Mouse (Mus musculus): ENCODE data around the gene Slc2a4. TPM values are rescaled to one million over a fixed set of nuclear protein-coding genes. Genes with fewer than 3 reads are reported as not detected.

The Slc2a4 gene
- polyA plus RNA-seq, 1 experiment: 14.1 TPM

- Histone ChIP-seq H3ac (ENCODE audit: control insufficient read depth, insufficient read length) (no peak overlapping the region), H3K36me3 (ENCODE audit: control insufficient read depth, insufficient read depth) (no peaks in the 10 kb centered on the region), H3K4me2 (ENCODE audit: low read depth) (no peak overlapping the region), H3K27me3 (ENCODE audit: control insufficient read depth, insufficient read depth, insufficient read length) (no peaks in the 10 kb centered on the region), H3K79me2 (ENCODE audit: control insufficient read depth, insufficient read depth) (no peaks in the 10 kb centered on the region), H3K4me3 (no peak overlapping the region)
- TF ChIP-seq E2F4 (IDR thresholded peaks at IDR 0.05; ENCODE audit: insufficient read depth): no peak
- TF ChIP-seq USF1 (IDR thresholded peaks at IDR 0.05; ENCODE audit: low read depth): no peak
- no peak for TF ChIP-seq MYOG (IDR thresholded peaks at IDR 0.05; ENCODE audit: control insufficient read depth in 1 of 3, insufficient read depth in 1 of 3, insufficient read length in 2 of 3, low read depth in 2 of 3)
- no peak for TF ChIP-seq REST (IDR thresholded peaks at IDR 0.05; ENCODE audit: insufficient read depth, insufficient read length)
- TF ChIP-seq SRF (IDR thresholded peaks at IDR 0.05; ENCODE audit: control insufficient read depth, insufficient read length, low read depth): no peak
- no peak for TF ChIP-seq TCF12 (IDR thresholded peaks at IDR 0.05; ENCODE audit: insufficient read depth, poor library complexity, severe bottlenecking)
- TF ChIP-seq MAX (IDR thresholded peaks at IDR 0.05; ENCODE audit: low read depth): no peak
- TF ChIP-seq TCF3 (IDR thresholded peaks at IDR 0.05; ENCODE audit: insufficient read length, low read depth): no peak
- no peak for TF ChIP-seq MYOD1 (IDR thresholded peaks at IDR 0.05; ENCODE audit: control insufficient read depth in 1 of 3, insufficient read length in 2 of 3, low read depth in 2 of 3)
- TF ChIP-seq POLR2A (IDR thresholded peaks at IDR 0.05; ENCODE audit: insufficient read length, low read depth): no peak
- no peak for TF ChIP-seq POLR2AphosphoS2 (IDR thresholded peaks at IDR 0.05; ENCODE audit: insufficient read length, low read depth)
Observed at GRCm38 (mm10) chr11:69945997-69946891, 1.7 kb downstream of the Slc2a4 start.

- Histone ChIP-seq H3ac (ENCODE audit: control insufficient read depth, insufficient read length) (no peak overlapping the region), H3K27me3 (ENCODE audit: control insufficient read depth, insufficient read depth, insufficient read length) (peaks cover 5% of the 10 kb centered on the region), H3K79me2 (ENCODE audit: control insufficient read depth, insufficient read depth) (no peaks in the 10 kb centered on the region), H3K4me3 (no peak overlapping the region), H3K4me2 (ENCODE audit: low read depth) (no peak overlapping the region), H3K36me3 (ENCODE audit: control insufficient read depth, insufficient read depth) (no peaks in the 10 kb centered on the region)
- no peak for TF ChIP-seq MAX (IDR thresholded peaks at IDR 0.05; ENCODE audit: low read depth)
- TF ChIP-seq SRF (IDR thresholded peaks at IDR 0.05; ENCODE audit: control insufficient read depth, insufficient read length, low read depth): no peak
- no peak for TF ChIP-seq POLR2AphosphoS2 (IDR thresholded peaks at IDR 0.05; ENCODE audit: insufficient read length, low read depth)
- no peak for TF ChIP-seq REST (IDR thresholded peaks at IDR 0.05; ENCODE audit: insufficient read depth, insufficient read length)
- TF ChIP-seq TCF3 (IDR thresholded peaks at IDR 0.05; ENCODE audit: insufficient read length, low read depth): no peak
- no peak for TF ChIP-seq USF1 (IDR thresholded peaks at IDR 0.05; ENCODE audit: low read depth)
- no peak for TF ChIP-seq MYOD1 (IDR thresholded peaks at IDR 0.05; ENCODE audit: control insufficient read depth in 1 of 3, insufficient read length in 2 of 3, low read depth in 2 of 3)
- no peak for TF ChIP-seq POLR2A (IDR thresholded peaks at IDR 0.05; ENCODE audit: insufficient read length, low read depth)
- no peak for TF ChIP-seq E2F4 (IDR thresholded peaks at IDR 0.05; ENCODE audit: insufficient read depth)
- no peak for TF ChIP-seq CEBPB (IDR thresholded peaks at IDR 0.05; ENCODE audit: insufficient read depth, poor library complexity, severe bottlenecking)
- TF ChIP-seq MYOG (IDR thresholded peaks at IDR 0.05; ENCODE audit: control insufficient read depth in 1 of 3, insufficient read depth in 1 of 3, insufficient read length in 2 of 3, low read depth in 2 of 3): no peak
Observed at GRCm38 (mm10) chr11:69945216-69945615, 2.8 kb downstream of the Slc2a4 start.

GRCm38 (mm10) chr11:69940962-69941361 is 7.0 kb downstream of the Slc2a4 start:
- Histone ChIP-seq H3K4me2 (ENCODE audit: low read depth) (no peak overlapping the region), H3K27me3 (ENCODE audit: control insufficient read depth, insufficient read depth, insufficient read length) (peaks cover 43% of the 10 kb centered on the region)

GRCm38 (mm10) chr11:69939731-69940130 is 8.3 kb downstream of the Slc2a4 start:
- Histone ChIP-seq H3K4me3 (no peak overlapping the region), H3K27me3 (ENCODE audit: control insufficient read depth, insufficient read depth, insufficient read length) (peaks cover 48% of the 10 kb centered on the region), H3K4me2 (ENCODE audit: low read depth) (no peak overlapping the region), H3K36me3 (ENCODE audit: control insufficient read depth, insufficient read depth) (no peaks in the 10 kb centered on the region), H3K79me2 (ENCODE audit: control insufficient read depth, insufficient read depth) (no peaks in the 10 kb centered on the region), H3ac (ENCODE audit: control insufficient read depth, insufficient read length) (no peak overlapping the region)
- TF ChIP-seq POLR2AphosphoS2 (IDR thresholded peaks at IDR 0.05; ENCODE audit: insufficient read length, low read depth) (no peak), SRF (IDR thresholded peaks at IDR 0.05; ENCODE audit: control insufficient read depth, insufficient read length, low read depth) (no peak), TCF12 (IDR thresholded peaks at IDR 0.05; ENCODE audit: insufficient read depth, poor library complexity, severe bottlenecking) (no peak), MYOG (IDR thresholded peaks at IDR 0.05; ENCODE audit: control insufficient read depth in 1 of 3, insufficient read depth in 1 of 3, insufficient read length in 2 of 3, low read depth in 2 of 3) (no peak), REST (IDR thresholded peaks at IDR 0.05; ENCODE audit: insufficient read depth, insufficient read length) (no peak), POLR2A (IDR thresholded peaks at IDR 0.05; ENCODE audit: insufficient read length, low read depth) (no peak), MYOD1 (IDR thresholded peaks at IDR 0.05; ENCODE audit: control insufficient read depth in 1 of 3, insufficient read length in 2 of 3, low read depth in 2 of 3) (no peak), CEBPB (IDR thresholded peaks at IDR 0.05; ENCODE audit: insufficient read depth, poor library complexity, severe bottlenecking) (no peak), E2F4 (IDR thresholded peaks at IDR 0.05; ENCODE audit: insufficient read depth) (no peak), MAX (IDR thresholded peaks at IDR 0.05; ENCODE audit: low read depth) (no peak), USF1 (IDR thresholded peaks at IDR 0.05; ENCODE audit: low read depth) (no peak), TCF3 (IDR thresholded peaks at IDR 0.05; ENCODE audit: insufficient read length, low read depth) (no peak)

More at GRCm38 (mm10) chr11:69940962-69941361, 7.0 kb downstream of the Slc2a4 start:
- H3K36me3 ChIP-seq (ENCODE audit: control insufficient read depth, insufficient read depth): no peaks in the 10 kb centered on the region
- H3ac ChIP-seq (ENCODE audit: control insufficient read depth, insufficient read length): no peak overlapping the region
- no peaks in the 10 kb centered on the region for H3K79me2 ChIP-seq (ENCODE audit: control insufficient read depth, insufficient read depth)
- no peak overlapping the region for H3K4me3 ChIP-seq
- TF ChIP-seq TCF12 (IDR thresholded peaks at IDR 0.05; ENCODE audit: insufficient read depth, poor library complexity, severe bottlenecking) (no peak), E2F4 (IDR thresholded peaks at IDR 0.05; ENCODE audit: insufficient read depth) (no peak), MAX (IDR thresholded peaks at IDR 0.05; ENCODE audit: low read depth) (no peak), MYOD1 (IDR thresholded peaks at IDR 0.05; ENCODE audit: control insufficient read depth in 1 of 3, insufficient read length in 2 of 3, low read depth in 2 of 3) (no peak), MYOG (IDR thresholded peaks at IDR 0.05; ENCODE audit: control insufficient read depth in 1 of 3, insufficient read depth in 1 of 3, insufficient read length in 2 of 3, low read depth in 2 of 3) (no peak), USF1 (IDR thresholded peaks at IDR 0.05; ENCODE audit: low read depth) (no peak), CEBPB (IDR thresholded peaks at IDR 0.05; ENCODE audit: insufficient read depth, poor library complexity, severe bottlenecking) (no peak), POLR2A (IDR thresholded peaks at IDR 0.05; ENCODE audit: insufficient read length, low read depth) (no peak), POLR2AphosphoS2 (IDR thresholded peaks at IDR 0.05; ENCODE audit: insufficient read length, low read depth) (no peak), TCF3 (IDR thresholded peaks at IDR 0.05; ENCODE audit: insufficient read length, low read depth) (no peak)
